Mouse (Mus musculus) cerebellum, adult 9-10 months (tissue): ENCODE results near the gene Acyp1.
"Not testable (repeated sequence)": the region's sequence is repeated elsewhere in the genome, so short reads cannot be mapped to it uniquely, and the experiment has no call there.

ENCODE experiments used
- DNase-seq: peaks from one replicate; pipeline ENCODE4 v3.0.0; 2022

The Acyp1 gene

GRCm38 (mm10) chr12:85281756-85282155, 6.5 kb downstream of the Acyp1 start:
- not testable (repeated sequence) for DNase-seq

- DNase-seq = no peak
Measured at GRCm38 (mm10) chr12:85280845-85281651, 7.2 kb downstream of the Acyp1 start.

GRCm38 (mm10) chr12:85280105-85280844, 8.0 kb downstream of the Acyp1 start:
- peak; percentile 100 for DNase-seq

DNA sequence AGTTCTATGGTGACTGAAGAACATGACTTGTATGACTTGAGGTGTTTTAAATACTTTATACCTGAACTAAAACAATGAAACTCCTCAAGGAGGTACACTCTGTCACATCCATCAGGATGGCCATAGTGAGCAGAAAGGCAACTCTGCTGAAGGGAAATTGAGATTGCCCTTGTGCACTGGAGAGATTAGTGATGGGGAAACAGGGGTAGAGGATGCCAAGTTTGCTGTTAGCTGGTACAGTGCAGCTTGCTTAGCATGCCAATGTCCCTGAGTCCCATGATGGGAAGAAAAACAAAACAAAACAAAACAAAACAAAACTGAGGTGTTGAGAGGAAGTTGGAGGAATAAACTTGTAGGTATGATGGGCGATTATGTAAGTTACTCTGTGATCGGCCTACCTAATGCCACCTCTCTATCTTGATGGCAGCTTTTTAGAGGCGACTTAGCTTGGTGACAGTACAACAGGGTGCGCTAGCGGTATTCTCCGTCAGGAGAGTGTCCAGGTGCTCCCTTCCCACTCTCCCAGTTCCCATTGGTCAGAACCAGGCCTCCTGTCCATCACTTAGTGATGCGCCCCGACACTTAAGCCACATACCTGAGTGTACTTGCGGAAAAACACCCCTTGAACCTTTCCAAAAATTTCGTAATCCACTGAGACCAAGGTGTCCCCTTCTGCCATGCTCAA, 8.7 kb downstream of the Acyp1 start:
- DNase-seq = peak; percentile 67

DNA sequence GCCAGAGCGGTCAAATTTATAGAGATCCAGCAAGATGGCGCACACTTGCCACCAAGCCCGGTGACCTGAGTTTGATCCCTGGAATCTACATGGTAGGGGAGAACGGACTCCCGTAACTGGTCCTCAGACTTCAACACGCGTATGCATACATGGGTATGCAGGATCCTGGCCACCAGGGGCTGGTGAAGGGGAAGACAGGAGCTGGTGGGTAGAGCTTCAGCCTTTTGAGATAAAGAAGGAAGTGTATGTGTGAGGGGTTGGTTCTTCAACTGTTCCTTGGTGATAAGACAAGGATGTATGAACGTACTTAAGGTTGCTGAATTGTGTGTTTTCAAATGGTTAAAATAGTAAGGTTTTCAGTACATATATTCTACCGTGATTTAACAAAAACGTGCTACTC, 9.3 kb downstream of the Acyp1 start:
- DNase-seq = no peak

DNA sequence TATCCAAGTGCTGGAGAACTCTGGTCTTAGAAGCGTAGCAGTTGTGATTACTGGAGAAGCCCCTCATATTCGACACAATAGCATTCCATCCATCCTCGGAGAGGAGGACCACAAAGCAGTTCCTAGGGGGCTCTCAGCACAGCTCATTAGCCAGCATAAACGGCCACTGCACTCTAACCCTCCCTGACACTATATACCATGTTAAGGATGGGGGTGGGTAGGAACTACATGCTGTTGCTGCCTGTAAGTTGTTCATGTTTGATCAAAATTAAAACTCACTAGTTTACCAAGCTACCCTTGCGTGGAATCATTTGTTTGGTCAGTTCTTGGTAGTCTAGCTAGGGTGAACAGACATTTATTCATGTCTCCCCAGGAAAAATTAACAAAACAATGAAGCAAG, 12.0 kb downstream of the Acyp1 start:
- no peak for DNase-seq

- no peak for DNase-seq
Measured at GRCm38 (mm10) chr12:85273508-85273907, 14.7 kb downstream of the Acyp1 start.

DNA sequence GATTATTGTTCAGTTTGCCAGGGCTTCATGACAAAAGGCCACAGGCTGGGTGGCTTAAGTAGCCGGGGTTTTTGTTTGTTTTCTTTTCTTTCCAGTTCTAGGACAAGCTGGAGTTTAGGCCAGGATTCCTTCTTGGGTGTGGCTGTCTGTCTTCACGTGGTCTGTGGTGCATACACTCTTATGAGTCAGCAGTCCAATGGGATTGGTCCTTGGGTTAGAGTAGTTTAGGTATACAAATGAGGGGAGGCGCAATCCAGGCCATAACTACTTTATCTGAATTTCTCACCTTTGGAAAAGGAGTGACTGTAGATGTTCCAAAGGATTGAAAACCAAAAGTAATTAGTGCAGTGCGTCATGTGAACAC, 16.4 kb downstream of the Acyp1 start:
- no peak for DNase-seq

DNA sequence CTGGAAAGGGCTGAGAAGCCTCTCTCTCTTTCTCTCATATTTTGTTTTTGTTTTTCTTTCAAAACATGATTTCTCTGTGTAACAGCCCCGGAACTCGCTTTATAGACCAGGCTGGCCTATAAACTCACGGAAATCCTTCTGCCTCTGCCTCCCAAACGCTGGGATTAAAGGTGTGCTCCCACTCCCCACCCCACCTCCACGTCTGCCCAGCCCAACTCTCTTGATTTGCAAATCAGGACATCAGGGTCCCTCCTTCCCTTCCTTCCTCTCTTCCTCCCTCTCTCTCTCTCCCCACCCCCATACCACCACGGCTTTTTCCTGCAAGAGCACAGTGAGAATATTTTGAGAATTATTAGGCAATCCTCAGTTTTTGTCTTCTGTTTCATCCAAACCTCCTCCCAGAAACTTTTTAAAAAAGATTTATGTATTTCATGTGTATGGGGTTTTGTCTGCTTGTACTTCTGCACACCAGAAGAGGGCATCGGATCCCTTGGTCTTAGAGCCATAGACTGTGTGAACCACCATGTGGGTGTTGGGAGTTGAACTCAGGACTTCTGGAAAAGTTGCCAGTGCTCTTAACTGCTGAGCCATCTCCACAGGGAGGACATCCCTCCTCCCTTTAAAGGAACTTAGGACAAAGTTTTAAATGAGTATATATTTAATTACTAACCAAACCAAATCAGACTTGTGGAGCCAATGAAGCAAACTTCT, 17.0 kb downstream of the Acyp1 start:
- DNase-seq = no peak

DNA sequence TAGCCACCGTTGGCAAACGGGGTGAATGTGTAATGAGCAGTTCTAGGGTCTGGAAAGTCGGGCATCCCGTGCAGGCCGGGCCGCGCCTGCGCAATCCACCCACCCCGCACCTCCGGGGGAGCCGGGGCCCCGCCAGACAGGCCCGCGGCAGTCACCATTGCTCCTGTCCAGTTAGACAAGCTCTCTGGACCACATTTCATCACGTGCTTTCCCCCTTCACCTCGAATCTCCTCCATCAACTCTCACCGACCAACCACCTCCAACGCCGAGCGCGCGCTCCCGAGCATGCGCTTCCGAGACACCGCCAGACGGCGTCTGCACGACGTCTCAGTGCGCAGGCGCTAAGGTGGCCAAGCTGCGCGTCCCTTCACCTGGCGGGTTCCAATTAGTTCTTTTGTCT, 17.9 kb downstream of the Acyp1 start, which contains the start of gene Mlh3:
TSS of gene Mlh3 (minus strand) at position 281 of the 400 bp plus-strand sequence.
- peak; percentile 94 for DNase-seq

- DNase-seq = no peak
Measured at GRCm38 (mm10) chr12:85269821-85270220, 18.4 kb downstream of the Acyp1 start.

DNA sequence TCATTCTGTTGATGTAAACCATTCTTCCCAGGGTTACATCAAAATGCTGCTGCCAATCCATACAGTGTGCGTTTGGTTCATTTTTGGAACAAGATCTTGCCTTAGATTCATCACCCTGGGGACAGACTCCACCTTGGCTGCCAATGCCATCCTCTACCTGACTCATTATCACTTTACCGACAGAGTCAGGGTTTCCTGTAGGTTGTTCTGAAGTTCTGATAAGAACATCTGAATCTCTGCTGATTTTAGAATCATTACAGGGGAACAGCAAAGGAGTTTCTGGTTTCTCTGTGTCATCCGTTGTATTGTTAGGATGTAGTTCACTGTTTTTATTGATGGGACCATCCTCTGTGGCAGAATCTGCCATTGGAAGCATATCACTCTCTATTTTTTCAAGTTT, 22.0 kb downstream of the Acyp1 start:
- no peak for DNase-seq

DNA sequence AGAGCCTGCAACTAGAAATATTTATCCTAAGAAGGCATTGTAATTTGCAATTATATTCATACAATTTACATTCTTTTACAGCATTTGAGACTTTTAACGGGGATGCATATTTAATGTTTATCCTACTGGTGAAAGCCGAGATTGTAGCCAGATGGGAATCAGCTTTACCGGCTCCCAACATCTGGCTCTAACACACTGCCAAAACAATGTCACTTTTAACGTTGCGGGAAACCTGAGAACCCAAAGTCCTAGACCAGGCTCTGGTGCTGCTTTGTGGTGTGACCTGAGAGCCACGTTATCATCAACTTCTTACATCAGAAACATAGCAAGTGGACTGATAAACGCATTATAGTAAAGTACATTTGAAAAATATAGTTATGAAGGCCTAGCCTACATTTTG, 23.3 kb downstream of the Acyp1 start:
- DNase-seq = no peak

GRCm38 (mm10) chr12:85264531-85264930, 23.7 kb downstream of the Acyp1 start:
- DNase-seq = no peak

DNA sequence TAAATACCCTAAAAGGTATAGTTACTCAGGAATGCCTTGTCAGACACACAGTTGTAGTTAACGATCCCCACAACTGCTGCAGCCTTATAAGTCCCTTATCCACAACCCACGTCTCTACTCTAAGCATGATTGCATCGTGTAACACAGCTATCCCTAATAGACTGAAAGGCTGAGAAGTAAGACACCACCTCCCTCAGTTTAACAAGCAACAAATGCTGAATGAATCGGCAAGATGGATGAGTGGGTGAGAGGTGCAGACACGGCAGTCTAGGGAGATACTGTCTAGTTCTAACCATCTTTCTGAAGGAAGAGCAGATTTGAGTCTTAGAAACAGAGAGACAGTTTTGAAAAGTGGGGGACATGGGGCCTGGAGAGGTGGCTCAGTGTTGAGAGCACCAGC, 25.0 kb downstream of the Acyp1 start:
- no peak for DNase-seq

- DNase-seq = no peak
Measured at GRCm38 (mm10) chr12:85262489-85262888, 25.7 kb downstream of the Acyp1 start.

- DNase-seq = no peak
Measured at GRCm38 (mm10) chr12:85257008-85257639, 31.1 kb downstream of the Acyp1 start.

DNA sequence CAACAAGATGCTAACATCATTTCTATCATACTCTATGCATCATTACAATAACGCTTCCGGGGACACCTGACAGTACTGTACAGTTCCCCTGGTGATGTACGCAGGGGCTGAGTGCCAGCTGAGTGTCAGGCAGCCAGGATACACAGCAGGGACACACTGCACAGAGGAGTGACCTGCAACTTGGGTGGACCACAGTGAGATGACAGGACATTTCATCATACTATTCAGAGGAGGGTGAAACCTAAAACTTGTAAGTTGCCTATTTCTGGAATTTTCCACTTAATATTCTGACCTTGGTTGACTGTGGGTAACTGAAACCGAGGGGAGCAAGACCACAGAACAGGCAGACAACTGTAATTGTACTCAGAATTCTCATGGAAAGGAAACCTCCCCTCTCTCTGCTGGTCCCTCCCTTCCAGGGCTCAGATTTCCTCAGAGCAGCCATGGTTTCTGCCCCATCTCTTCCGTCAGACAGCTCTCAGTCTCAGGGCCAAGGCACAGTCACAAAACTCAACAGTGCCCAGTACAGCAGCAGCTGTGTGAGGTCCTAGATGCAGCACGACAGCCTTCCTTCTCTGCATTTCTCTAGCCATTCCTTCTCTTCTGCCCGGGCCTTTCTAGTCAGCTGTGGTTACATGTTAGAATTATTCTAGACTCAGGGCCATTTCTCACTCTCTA, 32.0 kb downstream of the Acyp1 start:
- no peak for DNase-seq

DNA sequence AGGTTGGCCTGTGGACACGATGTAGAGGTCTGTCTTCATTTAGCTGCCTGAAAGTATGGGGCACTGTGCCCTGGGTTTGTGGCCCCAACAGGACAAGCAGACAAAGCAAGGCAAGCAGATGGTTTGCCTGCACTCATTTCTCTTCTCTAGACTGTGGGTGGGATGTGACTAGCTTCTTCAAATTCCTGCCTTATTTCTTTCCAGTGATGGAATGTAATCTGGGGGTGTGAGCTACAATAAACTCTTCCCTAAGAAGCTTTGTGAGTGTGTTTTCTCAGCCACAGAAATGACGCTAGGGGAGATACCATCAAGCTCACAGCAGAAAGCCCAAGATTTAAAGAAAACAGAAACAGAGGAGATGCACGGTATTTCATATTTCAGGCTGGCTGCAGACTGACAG, 36.2 kb downstream of the Acyp1 start:
- DNase-seq = no peak

GRCm38 (mm10) chr12:85237553-85237952, 50.7 kb downstream of the Acyp1 start:
- DNase-seq = no peak

DNA sequence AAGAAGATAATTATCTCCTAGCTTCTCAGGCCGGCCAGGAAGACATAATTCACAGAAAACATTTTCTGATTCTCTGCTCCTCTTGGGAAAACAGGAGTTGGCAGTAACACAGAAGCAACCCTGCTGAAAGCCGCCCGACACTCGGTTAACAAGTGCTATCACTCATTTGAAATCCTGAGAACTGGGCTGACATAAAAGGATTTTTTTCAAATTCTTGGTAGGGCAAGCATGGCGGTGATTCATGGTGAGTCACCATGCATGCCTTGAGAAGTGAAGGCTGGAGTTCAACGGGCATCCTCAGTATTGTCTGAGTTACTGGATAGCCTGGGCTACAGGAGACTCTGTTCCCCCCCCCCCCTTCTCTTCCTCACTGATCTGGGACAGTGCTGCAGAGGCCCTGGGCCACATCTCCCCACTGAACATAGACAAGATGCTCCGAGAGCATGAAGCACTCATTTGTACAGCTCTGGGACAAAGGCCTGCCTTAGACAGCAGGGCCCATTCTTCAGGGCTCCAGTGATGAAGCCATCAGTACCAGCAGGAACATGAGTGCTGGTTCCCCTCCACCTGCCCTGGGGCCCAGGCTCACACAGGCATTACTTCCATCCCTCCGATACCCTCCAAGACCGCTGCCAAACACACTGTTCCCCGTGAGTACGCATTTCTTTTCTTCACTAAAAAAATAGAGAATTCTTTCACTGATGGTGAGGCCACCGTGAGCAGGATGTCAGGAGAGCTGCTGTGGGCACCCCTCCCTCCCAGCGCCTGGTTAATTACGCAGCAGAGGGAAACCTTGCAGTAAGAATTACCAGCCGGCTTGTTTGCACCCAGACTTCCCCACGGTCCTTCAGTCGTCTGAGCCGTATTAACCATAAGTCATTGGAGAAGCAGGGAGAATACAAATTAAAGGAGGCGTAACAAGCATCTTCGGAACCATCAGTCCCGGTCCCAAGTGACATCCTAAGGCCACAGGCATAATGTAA, 54.6 kb downstream of the Acyp1 start:
- DNase-seq = no peak
